Mouse (Mus musculus): ENCODE data around the gene Kcnmb4.

- no peak for TF ChIP-seq EP300 (IDR thresholded peaks at IDR 0.05; ENCODE audit: low read length)
- TF ChIP-seq POLR2A (IDR thresholded peaks at IDR 0.05; ENCODE audit: low read depth, low read length) = no peak
- no peak for TF ChIP-seq MXI1 (IDR thresholded peaks at IDR 0.05; ENCODE audit: low read depth, low read length)
- TF ChIP-seq IRF4 (IDR thresholded peaks at IDR 0.05; ENCODE audit: low read depth, low read length) = no peak
- TF ChIP-seq TBP (conservative IDR thresholded peaks at IDR 0.05; ENCODE audit: low read depth, low read length) = no peak
- TF ChIP-seq CTCF (conservative IDR thresholded peaks at IDR 0.05 in 1 of 2, IDR thresholded peaks at IDR 0.05 in 1 of 2; ENCODE audit: low read depth in 2 of 2, low read length in 2 of 2) = no peak
- TF ChIP-seq JUND (conservative IDR thresholded peaks at IDR 0.05; ENCODE audit: low read depth, low read length) = no peak
- no peak for TF ChIP-seq JUN (IDR thresholded peaks at IDR 0.05; ENCODE audit: insufficient read depth, low read depth, low read length)
- no peak for TF ChIP-seq MAX (IDR thresholded peaks at IDR 0.05; ENCODE audit: low read length)
- no peak for TF ChIP-seq CHD1 (IDR thresholded peaks at IDR 0.05; ENCODE audit: low read depth, low read length)
Observed at GRCm38 (mm10) chr10:116515158-116515557, 41.5 kb upstream of the Kcnmb4 start.

All from CH12.LX (cell line).